Mouse (Mus musculus): ENCODE data around the gene E2f8. TPM values are rescaled to one million over a fixed set of nuclear protein-coding genes. Genes with fewer than 3 reads are reported as not detected.

E2f8 gene
- polyA plus RNA-seq, 1 experiment from 2014 or later: 5.5 TPM

GRCm38 (mm10) chr7:48843541-48843940, 37.9 kb downstream of the E2f8 start:
- DNase-seq (ENCODE audit: low spot score) (no peak), ATAC-seq (replicated peaks; ENCODE audit: low FRiP score, low read depth) (no peak)
- no peak overlapping the region for H3K27ac ChIP-seq
- H3K4me1 ChIP-seq (replicated peaks; ENCODE audit: insufficient read depth, low read length): no peaks in the 10 kb centered on the region
- H3K27me3 ChIP-seq (ENCODE audit: insufficient read depth, low read length): no peaks in the 10 kb centered on the region
- WGBS: 90% methylated on average over 5 of the region's 5 CpGs
- no peaks in the 10 kb centered on the region for H3K9me3 ChIP-seq (replicated peaks; ENCODE audit: low read length)
- H3K4me3 ChIP-seq (replicated peaks; ENCODE audit: low read depth, low read length): no peak overlapping the region
- no peak overlapping the region for H3K4me2 ChIP-seq (ENCODE audit: low read length)
- no peak for TF ChIP-seq CTCF (IDR thresholded peaks at IDR 0.05; ENCODE audit: low read depth)
- H3K9ac ChIP-seq (ENCODE audit: low read depth, low read length): no peak overlapping the region
- H3K36me3 ChIP-seq (ENCODE audit: insufficient read depth, low read length): no peaks in the 10 kb centered on the region

- H3K9me3 ChIP-seq (replicated peaks; ENCODE audit: low read length): no peaks in the 10 kb centered on the region
- 60% methylated on average over 3 of the region's 3 CpGs for WGBS
- H3K36me3 ChIP-seq (ENCODE audit: insufficient read depth, low read length): no peaks in the 10 kb centered on the region
- no peaks in the 10 kb centered on the region for H3K27me3 ChIP-seq (ENCODE audit: insufficient read depth, low read length)
- H3K4me2 ChIP-seq (ENCODE audit: low read length): no peak overlapping the region
- H3K9ac ChIP-seq (ENCODE audit: low read depth, low read length): no peak overlapping the region
- no peak for ATAC-seq (replicated peaks; ENCODE audit: low FRiP score, low read depth)
- H3K4me1 ChIP-seq (replicated peaks; ENCODE audit: insufficient read depth, low read length): no peaks in the 10 kb centered on the region
- TF ChIP-seq CTCF (IDR thresholded peaks at IDR 0.05; ENCODE audit: low read depth): no peak
- no peak overlapping the region for H3K4me3 ChIP-seq (replicated peaks; ENCODE audit: low read depth, low read length)
- no peak for DNase-seq (ENCODE audit: low spot score)
- no peak overlapping the region for H3K27ac ChIP-seq
These were observed 39.0 kb downstream of the E2f8 start for GRCm38 (mm10) chr7:48842353-48842752.

- Histone ChIP-seq H3K27ac (no peak overlapping the region), H3K36me3 (ENCODE audit: insufficient read depth, low read length) (no peaks in the 10 kb centered on the region), H3K4me3 (replicated peaks; ENCODE audit: low read depth, low read length) (no peak overlapping the region), H3K9ac (ENCODE audit: low read depth, low read length) (no peak overlapping the region), H3K4me1 (replicated peaks; ENCODE audit: insufficient read depth, low read length) (no peaks in the 10 kb centered on the region), H3K9me3 (replicated peaks; ENCODE audit: low read length) (no peaks in the 10 kb centered on the region), H3K27me3 (ENCODE audit: insufficient read depth, low read length) (no peaks in the 10 kb centered on the region), H3K4me2 (ENCODE audit: low read length) (no peak overlapping the region)
- WGBS: 48% methylated on average over 4 of the region's 4 CpGs
- no peak for TF ChIP-seq CTCF (IDR thresholded peaks at IDR 0.05; ENCODE audit: low read depth)
- DNase-seq (ENCODE audit: low spot score): no peak
- no peak for ATAC-seq (replicated peaks; ENCODE audit: low FRiP score, low read depth)
These were observed 39.9 kb downstream of the E2f8 start for GRCm38 (mm10) chr7:48841538-48841937.

GRCm38 (mm10) chr7:48840545-48840944, 40.9 kb downstream of the E2f8 start:
- H3K4me2 ChIP-seq (ENCODE audit: low read length): no peak overlapping the region
- H3K4me3 ChIP-seq (replicated peaks; ENCODE audit: low read depth, low read length): no peak overlapping the region
- no peaks in the 10 kb centered on the region for H3K27me3 ChIP-seq (ENCODE audit: insufficient read depth, low read length)
- H3K4me1 ChIP-seq (replicated peaks; ENCODE audit: insufficient read depth, low read length): no peaks in the 10 kb centered on the region
- 71% methylated on average over 2 of the region's 2 CpGs for WGBS
- H3K9me3 ChIP-seq (replicated peaks; ENCODE audit: low read length): no peaks in the 10 kb centered on the region
- H3K27ac ChIP-seq: no peak overlapping the region
- H3K36me3 ChIP-seq (ENCODE audit: insufficient read depth, low read length): no peaks in the 10 kb centered on the region
- no peak for TF ChIP-seq CTCF (IDR thresholded peaks at IDR 0.05; ENCODE audit: low read depth)
- ATAC-seq (replicated peaks; ENCODE audit: low FRiP score, low read depth): no peak
- no peak for DNase-seq (ENCODE audit: low spot score)
- H3K9ac ChIP-seq (ENCODE audit: low read depth, low read length): no peak overlapping the region

GRCm38 (mm10) chr7:48838434-48838833, 43.0 kb downstream of the E2f8 start:
- H3K9ac ChIP-seq (ENCODE audit: low read depth, low read length): no peak overlapping the region
- no peaks in the 10 kb centered on the region for H3K27me3 ChIP-seq (ENCODE audit: insufficient read depth, low read length)
- no peak for ATAC-seq (replicated peaks; ENCODE audit: low FRiP score, low read depth)
- no peaks in the 10 kb centered on the region for H3K36me3 ChIP-seq (ENCODE audit: insufficient read depth, low read length)
- no peaks in the 10 kb centered on the region for H3K9me3 ChIP-seq (replicated peaks; ENCODE audit: low read length)
- no peak overlapping the region for H3K4me2 ChIP-seq (ENCODE audit: low read length)
- 60% methylated on average over 2 of the region's 2 CpGs for WGBS
- peak; percentile 36; the same call in 1 of the 2 replicates for TF ChIP-seq CTCF (IDR thresholded peaks at IDR 0.05; ENCODE audit: low read depth)
- no peak for DNase-seq (ENCODE audit: low spot score)
- no peak overlapping the region for H3K27ac ChIP-seq
- H3K4me1 ChIP-seq (replicated peaks; ENCODE audit: insufficient read depth, low read length): no peaks in the 10 kb centered on the region
- H3K4me3 ChIP-seq (replicated peaks; ENCODE audit: low read depth, low read length): no peak overlapping the region

GRCm38 (mm10) chr7:48836949-48837348, 44.4 kb downstream of the E2f8 start:
- Histone ChIP-seq H3K9ac (ENCODE audit: low read depth, low read length) (no peak overlapping the region), H3K4me2 (ENCODE audit: low read length) (no peak overlapping the region), H3K27ac (no peak overlapping the region), H3K9me3 (replicated peaks; ENCODE audit: low read length) (no peaks in the 10 kb centered on the region), H3K4me1 (replicated peaks; ENCODE audit: insufficient read depth, low read length) (no peaks in the 10 kb centered on the region), H3K36me3 (ENCODE audit: insufficient read depth, low read length) (no peaks in the 10 kb centered on the region), H3K4me3 (replicated peaks; ENCODE audit: low read depth, low read length) (no peak overlapping the region), H3K27me3 (ENCODE audit: insufficient read depth, low read length) (no peaks in the 10 kb centered on the region)
- WGBS: 61% methylated on average over 6 of the region's 6 CpGs
- ATAC-seq (replicated peaks; ENCODE audit: low FRiP score, low read depth) (no peak), DNase-seq (ENCODE audit: low spot score) (no peak)
- TF ChIP-seq CTCF (IDR thresholded peaks at IDR 0.05; ENCODE audit: low read depth): no peak

GRCm38 (mm10) chr7:48834989-48835626, 46.3 kb downstream of the E2f8 start:
- DNase-seq (ENCODE audit: low spot score) (no peak), ATAC-seq (replicated peaks; ENCODE audit: low FRiP score, low read depth) (no peak)
- no peak for TF ChIP-seq CTCF (IDR thresholded peaks at IDR 0.05; ENCODE audit: low read depth)
- Histone ChIP-seq H3K27ac (no peak overlapping the region), H3K9ac (ENCODE audit: low read depth, low read length) (no peak overlapping the region), H3K4me2 (ENCODE audit: low read length) (no peak overlapping the region), H3K4me1 (replicated peaks; ENCODE audit: insufficient read depth, low read length) (no peaks in the 10 kb centered on the region), H3K27me3 (ENCODE audit: insufficient read depth, low read length) (no peaks in the 10 kb centered on the region), H3K36me3 (ENCODE audit: insufficient read depth, low read length) (no peaks in the 10 kb centered on the region), H3K4me3 (replicated peaks; ENCODE audit: low read depth, low read length) (no peak overlapping the region), H3K9me3 (replicated peaks; ENCODE audit: low read length) (no peaks in the 10 kb centered on the region)
- 70% methylated on average over 12 of the region's 12 CpGs for WGBS
